Mouse (Mus musculus): ENCODE results near the gene Pax5. TPM values are rescaled to one million over a fixed set of nuclear protein-coding genes. Genes with fewer than 3 reads are reported as not detected.
A peak's percentile ranks its signal among the peaks of the same experiment; 100 is the strongest.

The Pax5 gene
- polyA plus RNA-seq, 1 experiment from 2014 or later, result 0.05 TPM

GRCm38 (mm10) chr4:44479755-44480154 lies 230.5 kb downstream of the Pax5 start:
- TF ChIP-seq CTCF (IDR thresholded peaks at IDR 0.05), result peak; percentile 13; the same call in 1 of the 2 replicates
- TF ChIP-seq EP300 (IDR thresholded peaks at IDR 0.05), result no peak
- H3K27me3 ChIP-seq (replicated peaks; ENCODE audit: insufficient read depth, low read length), result no peaks in the 10 kb centered on the region
- ATAC-seq (no peak), DNase-seq (ENCODE audit: low spot score) (no peak)
- no peaks in the 10 kb centered on the region for H3K9me3 ChIP-seq (ENCODE audit: low read length)
- H3K9ac ChIP-seq (replicated peaks; ENCODE audit: low read depth), result no peak overlapping the region
- 90% methylated on average over 1 of the region's 1 CpGs for WGBS
- H3K27ac ChIP-seq (ENCODE audit: low read length), result no peak overlapping the region
- H3K4me2 ChIP-seq (replicated peaks; ENCODE audit: low read depth, low read length), result no peak overlapping the region
- H3K4me3 ChIP-seq (ENCODE audit: low read depth, low read length), result no peak overlapping the region
- H3K36me3 ChIP-seq (ENCODE audit: insufficient read depth, low read length), result no peaks in the 10 kb centered on the region
- H3K4me1 ChIP-seq (ENCODE audit: insufficient read depth, low read depth, low read length), result no peaks in the 10 kb centered on the region

Small RNA genes lying within 50 kb of the gene (microRNA-seq; reads per million reads assigned to microRNA genes)
- gene Mir5120, result not detected

Other genes starting within 250 kb of the Pax5 start
- gene Zcchc7, start 45.4 kb upstream of the Pax5 start, polyA plus RNA-seq (2015; fragmentation: Nextera tagmentation; extraction: Ambion mirVana), result 40.8 and 49.6 TPM in 2 replicates